Mouse (Mus musculus) bone marrow, adult 2 months (tissue): ENCODE measurements around the gene Surf6.

ENCODE experiments used
- CTCF ChIP-seq: fragments of 200-500 bp; IDR thresholded peaks from 2 replicates; pipeline ENCODE4 v1.5.1; 2011; ENCODE audit warnings: low read length, control low read depth; ENCODE audit not compliant: control insufficient read depth, insufficient read depth
- POLR2A ChIP-seq: fragments of 200-500 bp; IDR thresholded peaks from 2 replicates; pipeline ENCODE4 v1.6.1; 2011; ENCODE audit warnings: low read depth, mild to moderate bottlenecking, control low read depth, low read length, borderline replicate concordance; ENCODE audit not compliant: control insufficient read depth

- TF ChIP-seq POLR2A (no peak), CTCF (no peak)
These were observed 33.7 kb upstream of the Surf6 start for GRCm38 (mm10) chr2:26936425-26936824.
